Mouse (Mus musculus) right cerebral cortex, postnatal 10 days (tissue): ENCODE results near the gene Scgb1b20.
"Not testable (repeated sequence)": the region's sequence is repeated elsewhere in the genome, so short reads cannot be mapped to it uniquely, and the experiment has no call there.

Experiments used
- DNase-seq, 2 experiments: peaks; one replicate each; pipeline ENCODE4 v3.0.0; 2021; ENCODE audit warnings: low spot score in 2 of 2

The Scgb1b20 gene

DNA sequence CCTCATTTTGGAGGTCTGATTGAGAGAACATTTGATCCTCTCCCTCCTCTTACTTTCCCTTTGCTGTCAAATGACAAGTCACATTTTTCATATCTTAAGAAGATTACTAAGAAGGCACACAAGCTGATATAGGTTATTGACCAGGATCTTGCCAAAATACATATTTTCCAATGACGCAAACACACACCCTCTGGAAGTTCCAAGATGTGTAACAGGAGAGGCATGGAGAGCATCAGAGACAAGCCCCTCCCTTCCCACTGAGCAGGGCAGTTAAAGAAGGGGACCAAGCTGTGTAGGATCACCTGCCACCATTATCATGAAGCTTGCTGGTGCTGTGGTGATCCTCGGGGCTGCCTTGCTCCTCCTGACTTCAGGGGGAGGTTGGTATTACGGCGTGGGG, at the start of gene Scgb1b20:
Gene Scgb1b20 (plus strand): TSS at position 301 of the 400 bp plus-strand sequence.
- not testable (repeated sequence) for DNase-seq

DNA sequence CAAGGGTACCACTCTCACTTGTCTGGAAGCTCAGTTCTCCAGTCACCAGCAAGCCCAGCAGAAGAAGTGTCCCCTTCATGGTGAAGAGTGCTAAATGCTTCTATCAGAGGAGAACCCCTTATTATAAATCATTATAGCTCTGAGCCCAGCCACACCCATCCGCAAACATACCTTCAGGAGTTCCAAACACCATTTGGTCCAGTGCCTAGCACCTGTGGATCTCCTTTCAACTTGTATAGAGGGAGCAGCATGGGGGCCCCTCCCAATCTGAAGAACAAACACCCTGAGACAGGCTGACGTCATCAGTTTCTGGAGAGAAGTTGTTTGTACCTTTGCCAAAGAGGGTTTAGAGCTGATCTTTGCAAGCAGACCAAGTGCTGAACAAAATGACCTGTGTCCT, 6.8 kb upstream of the Scgb1b20 start, which contains the start of gene Scgb2b20:
Gene Scgb2b20 (minus strand): TSS at position 101 of the 400 bp plus-strand sequence.
- DNase-seq = not testable (repeated sequence)

- not testable (repeated sequence) for DNase-seq
These were observed 26.7 kb downstream of the Scgb1b20 start for GRCm38 (mm10) chr7:33399749-33400148.

GRCm38 (mm10) chr7:33401650-33402049, 28.6 kb downstream of the Scgb1b20 start:
- DNase-seq = no peak

- not testable (repeated sequence) for DNase-seq
These were observed 36.6 kb downstream of the Scgb1b20 start for GRCm38 (mm10) chr7:33409681-33410080.
